Mouse (Mus musculus) bone marrow macrophage, adult 2 months (primary cell): Measurements from ENCODE around the gene Mfsd6.

Experiments used
- CTCF ChIP-seq: IDR thresholded peaks from 2 replicates; pipeline ENCODE4 v1.5.1; 2012; ENCODE audit warnings: low read depth, mild to moderate bottlenecking, low read length, moderate library complexity
- POLR2A ChIP-seq: IDR thresholded peaks from 2 replicates; pipeline ENCODE4 v1.6.1; 2012; ENCODE audit warnings: mild to moderate bottlenecking, low read depth, low read length, borderline replicate concordance

DNA sequence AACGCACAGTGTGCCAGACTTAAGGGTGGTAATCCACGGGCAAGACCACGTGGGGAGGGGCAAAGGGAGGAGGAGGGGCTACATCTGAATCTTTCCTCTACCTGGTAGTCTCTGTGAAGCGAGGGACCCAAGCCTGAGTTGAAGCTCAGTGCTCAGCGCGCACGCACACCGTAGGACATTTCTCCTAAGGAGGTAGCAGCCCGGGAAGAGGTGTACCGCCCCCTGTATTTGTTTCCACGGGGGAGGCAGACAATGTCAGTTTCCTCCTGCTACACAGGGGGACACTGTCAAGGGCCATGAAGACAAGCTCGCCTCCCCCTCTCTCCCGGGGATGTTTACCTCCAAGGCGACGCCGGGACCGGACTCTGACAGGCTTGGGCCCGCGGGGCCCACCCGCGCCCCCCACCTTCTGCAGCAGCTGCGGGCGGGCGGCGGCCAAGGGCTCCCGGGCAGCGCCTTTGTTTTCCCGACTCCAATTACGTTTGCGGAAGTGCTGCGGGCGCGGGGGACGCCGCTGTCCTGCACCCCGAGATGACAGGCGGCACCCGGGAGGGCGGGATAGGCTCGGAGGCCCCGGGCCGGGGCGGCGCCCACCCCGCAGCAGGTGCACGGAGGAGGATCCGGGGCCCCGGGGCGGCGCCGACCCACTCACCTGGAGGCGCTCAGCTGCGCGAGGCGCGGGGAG, 749 bp downstream of the Mfsd6 start:
- TF ChIP-seq CTCF (no peak), POLR2A (no peak)
